Mouse (Mus musculus) urinary bladder, postnatal 25 days (tissue): ENCODE data around the gene Hlx.

Experiments
- DNase-seq: peaks from one replicate; pipeline ENCODE4 v3.0.0; 2022; ENCODE audit warnings: low spot score

Hlx gene

GRCm38 (mm10) chr1:184733300-184734066 is 1.1 kb upstream of the Hlx start:
- DNase-seq = no peak

- peak; percentile 48 for DNase-seq
Measured at GRCm38 (mm10) chr1:184731644-184732545, 524 bp downstream of the Hlx start.

- DNase-seq = no peak
Measured at GRCm38 (mm10) chr1:184731091-184731640, 1.3 kb downstream of the Hlx start.

DNA sequence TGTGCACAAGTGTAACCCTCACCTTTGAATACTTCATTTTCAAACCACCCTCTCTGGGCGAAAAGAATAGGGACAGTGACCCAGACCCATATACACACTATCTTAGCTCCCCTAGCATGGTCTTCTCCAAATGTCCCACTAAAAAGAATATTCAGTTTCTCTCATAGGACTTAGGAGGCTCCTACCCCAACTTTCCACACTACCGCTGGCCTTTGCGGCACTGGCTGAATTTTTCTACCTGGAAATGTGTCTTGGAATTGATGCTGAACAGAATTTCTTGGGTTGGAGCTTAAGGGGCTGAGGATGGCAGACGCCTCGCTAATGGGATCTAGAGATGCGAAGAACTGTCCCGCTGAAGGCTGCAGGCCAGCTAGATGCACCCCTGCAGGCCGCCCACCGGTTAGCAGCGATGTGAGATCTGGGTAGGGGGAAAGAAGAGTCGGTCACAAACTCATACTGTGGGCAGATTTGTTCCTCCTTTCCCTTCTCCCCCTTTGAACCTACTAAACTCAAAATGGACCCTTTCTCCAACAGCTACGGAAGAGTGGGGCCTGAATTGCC is 1.9 kb downstream of the Hlx start:
- DNase-seq = no peak

GRCm38 (mm10) chr1:184729357-184730140 is 2.9 kb downstream of the Hlx start:
- no peak for DNase-seq

DNA sequence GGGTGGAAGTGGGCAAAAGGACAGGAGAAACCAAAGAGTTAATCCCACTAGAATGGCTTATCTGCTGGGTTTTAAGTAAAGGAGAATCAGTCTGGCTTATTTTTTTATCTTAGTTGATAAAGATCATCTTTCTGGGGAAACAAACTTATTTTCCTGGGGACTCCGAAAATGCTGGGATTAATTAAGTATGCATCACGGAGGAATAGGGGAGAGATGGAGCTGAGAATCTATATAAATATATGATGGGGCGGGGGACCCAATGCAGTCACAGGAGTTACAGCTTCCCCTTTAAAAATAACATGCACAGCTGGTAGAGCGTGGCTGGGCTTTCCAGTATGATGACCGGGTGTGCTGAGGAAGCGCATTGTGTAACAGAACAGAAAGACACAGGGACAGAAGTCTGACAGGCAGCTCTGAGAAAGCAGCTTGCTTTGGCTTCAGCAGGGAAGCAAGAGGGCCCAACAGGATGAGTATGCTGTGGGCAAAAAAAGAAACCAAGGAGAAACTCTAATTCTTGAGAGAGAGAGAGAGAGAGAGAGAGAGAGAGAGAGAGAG is 3.8 kb downstream of the Hlx start:
- no peak for DNase-seq

GRCm38 (mm10) chr1:184727401-184728265 is 4.8 kb downstream of the Hlx start:
- DNase-seq = peak; percentile 28

GRCm38 (mm10) chr1:184726576-184727300 is 5.7 kb downstream of the Hlx start:
- DNase-seq = no peak

GRCm38 (mm10) chr1:184725318-184725790 is 7.1 kb downstream of the Hlx start:
- DNase-seq = no peak

- DNase-seq = no peak
Measured at GRCm38 (mm10) chr1:184724551-184725317, 7.7 kb downstream of the Hlx start.

DNA sequence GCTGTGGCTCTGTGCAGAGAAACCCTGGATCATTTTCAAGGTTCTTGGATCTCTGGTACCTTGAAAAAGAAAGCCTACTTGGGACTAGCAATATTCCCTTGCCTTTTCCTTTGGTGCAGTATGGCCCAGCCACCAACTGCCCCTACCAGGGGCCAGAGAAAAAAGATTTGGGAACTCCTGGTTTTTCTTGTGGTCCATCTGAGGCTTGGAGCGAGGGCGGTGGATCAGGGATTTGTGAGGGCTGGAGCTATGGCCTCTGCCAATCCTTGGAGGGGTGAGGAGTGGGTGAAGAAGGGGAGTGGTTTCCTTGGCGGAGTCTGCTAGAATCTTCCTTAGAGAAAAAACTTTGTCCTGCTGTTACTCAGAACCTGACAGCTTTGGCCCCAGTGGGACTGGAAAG is 8.5 kb downstream of the Hlx start:
- DNase-seq = no peak

DNA sequence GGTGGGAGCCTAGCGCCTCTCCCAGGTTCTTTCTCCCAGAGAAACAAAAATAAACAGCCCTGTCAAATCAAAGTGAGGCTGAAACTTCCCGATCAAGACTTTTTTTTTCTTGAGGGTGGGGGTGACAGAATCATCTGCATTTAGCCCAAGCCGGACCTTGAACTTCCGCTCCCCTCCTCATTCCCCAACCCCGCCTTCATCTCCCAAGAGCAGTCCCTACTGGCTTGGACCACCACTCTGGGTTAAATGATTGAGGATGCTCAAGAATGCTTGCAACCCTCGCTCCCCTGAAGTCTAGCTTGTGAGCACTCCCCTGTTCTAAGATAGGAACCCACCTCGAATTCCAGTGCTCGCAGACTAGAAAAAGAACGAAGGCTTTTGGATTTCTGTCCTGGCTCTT is 11.3 kb downstream of the Hlx start:
- no peak for DNase-seq

GRCm38 (mm10) chr1:184720162-184721025 is 12.0 kb downstream of the Hlx start:
- no peak for DNase-seq

DNA sequence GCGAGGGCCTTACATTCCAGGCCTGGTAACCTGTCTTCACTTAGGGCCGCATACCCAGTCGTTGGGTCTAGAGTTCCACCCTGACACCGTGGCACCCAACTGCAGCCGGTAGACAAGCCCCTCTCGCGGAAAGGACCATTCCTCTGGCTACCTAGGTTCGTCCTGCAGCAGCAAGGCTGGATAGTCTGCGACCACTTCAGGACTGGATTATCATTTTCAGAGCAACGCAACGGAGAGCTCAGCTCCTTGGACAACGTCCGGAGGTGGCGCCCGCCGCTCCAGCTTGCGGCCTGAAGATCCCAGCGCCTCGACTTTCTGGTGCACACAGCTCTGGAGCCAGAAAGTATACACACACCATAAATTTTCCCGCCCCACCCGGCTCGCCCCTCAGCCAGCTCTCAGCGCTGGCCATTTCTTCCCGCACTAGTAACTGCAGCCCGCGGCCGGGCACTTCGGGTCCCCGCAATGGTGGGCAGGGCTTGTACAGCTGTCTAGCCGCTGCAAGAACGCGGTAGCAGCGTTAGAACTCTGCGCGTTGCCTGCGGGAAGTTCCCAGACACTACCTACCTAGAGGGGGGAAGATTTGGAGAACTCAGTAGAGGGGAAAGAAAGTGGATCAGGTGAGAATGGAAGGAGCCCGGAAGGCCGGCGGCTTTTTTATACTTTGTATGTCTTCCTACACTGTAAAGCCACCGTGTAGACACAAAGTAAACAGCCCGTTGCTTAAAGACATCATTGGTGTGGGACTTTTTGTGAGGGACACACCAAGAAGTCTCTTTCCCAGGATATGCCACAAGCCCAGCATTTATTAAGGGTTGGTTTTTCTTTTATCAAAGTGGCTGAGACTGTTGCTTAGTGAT is 13.9 kb downstream of the Hlx start:
- DNase-seq = no peak

DNA sequence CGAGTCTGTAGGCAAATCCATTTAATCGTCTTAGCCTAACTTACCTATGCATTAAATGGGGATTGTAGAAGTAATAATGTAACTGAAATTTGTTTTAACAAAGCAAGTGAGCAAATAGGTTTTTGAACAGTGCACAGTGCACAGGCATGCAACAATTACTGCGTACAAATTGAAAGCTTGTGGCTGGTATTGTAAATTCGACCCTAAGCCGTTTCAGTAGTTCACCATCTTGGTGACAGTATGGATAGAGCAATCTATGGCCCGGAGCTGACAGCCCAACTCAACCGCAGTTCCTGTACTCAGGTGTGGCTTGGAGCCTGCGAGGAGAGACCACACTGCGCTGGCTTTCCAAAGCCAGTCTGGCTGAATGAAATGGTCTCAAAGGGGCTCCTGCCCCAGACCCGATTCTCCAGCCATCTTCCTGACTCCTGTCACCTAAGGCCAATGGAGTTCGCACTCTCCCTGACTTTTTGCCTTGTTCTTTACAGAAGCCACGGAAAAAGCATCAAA is 14.7 kb downstream of the Hlx start:
- DNase-seq = no peak

- no peak for DNase-seq
Measured at GRCm38 (mm10) chr1:184717016-184717568, 15.3 kb downstream of the Hlx start.
